Mouse (Mus musculus) urinary bladder, postnatal 36 days (tissue): Measurements from ENCODE around the gene Ino80.
"Not testable (repeated sequence)": the region's sequence is repeated elsewhere in the genome, so short reads cannot be mapped to it uniquely, and the experiment has no call there.

ENCODE experiments used
- DNase-seq, 2 experiments: peaks; one replicate each; pipeline ENCODE4 v3.0.0; 2022; ENCODE audit warnings: low spot score in 2 of 2, mixed read lengths in 1 of 2

The Ino80 gene

DNA sequence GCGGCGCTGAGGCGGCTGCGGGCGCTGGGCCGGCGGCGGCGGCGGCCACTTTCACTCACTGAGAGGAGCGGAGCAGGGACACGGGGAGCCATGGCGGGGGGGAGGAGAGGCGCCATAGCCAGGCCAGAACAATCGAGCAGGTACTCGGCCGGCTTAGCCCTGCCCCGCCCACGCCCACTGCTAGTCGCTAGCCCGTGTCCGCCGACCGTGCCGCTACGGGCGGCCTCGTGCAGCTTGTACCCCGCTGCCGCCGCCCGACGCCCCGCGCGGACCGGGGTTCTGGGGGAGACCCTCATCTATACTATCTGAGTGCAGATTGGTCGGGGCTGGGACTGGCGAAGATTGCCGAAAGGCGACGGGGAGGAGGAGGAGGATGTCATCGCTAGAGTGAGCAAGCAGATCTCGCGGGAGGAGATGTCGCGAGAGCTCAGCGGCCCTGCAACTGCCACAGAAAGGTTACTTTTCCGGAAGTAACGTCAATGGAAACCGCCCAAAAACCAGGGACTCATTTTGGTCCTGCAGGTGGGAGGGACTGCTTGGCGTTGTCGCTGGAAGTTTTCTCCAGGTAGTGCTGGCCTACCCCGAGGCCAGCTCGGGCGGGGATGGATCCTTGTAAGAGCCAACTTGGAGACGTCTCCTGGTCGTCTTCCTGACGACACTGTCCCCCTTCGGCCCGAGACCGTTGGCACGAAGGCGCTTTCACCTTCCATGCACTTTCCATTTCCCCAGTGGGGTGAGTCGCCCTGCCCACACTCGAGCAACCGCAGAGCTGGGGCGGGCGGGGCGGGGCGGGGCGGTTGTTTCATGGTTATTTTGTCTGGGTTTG, at the start of gene Ino80:
Gene Ino80 (minus strand): TSS at position 117 of the 826 bp plus-strand sequence.
- peak; percentile 97 to 99 for DNase-seq

DNA sequence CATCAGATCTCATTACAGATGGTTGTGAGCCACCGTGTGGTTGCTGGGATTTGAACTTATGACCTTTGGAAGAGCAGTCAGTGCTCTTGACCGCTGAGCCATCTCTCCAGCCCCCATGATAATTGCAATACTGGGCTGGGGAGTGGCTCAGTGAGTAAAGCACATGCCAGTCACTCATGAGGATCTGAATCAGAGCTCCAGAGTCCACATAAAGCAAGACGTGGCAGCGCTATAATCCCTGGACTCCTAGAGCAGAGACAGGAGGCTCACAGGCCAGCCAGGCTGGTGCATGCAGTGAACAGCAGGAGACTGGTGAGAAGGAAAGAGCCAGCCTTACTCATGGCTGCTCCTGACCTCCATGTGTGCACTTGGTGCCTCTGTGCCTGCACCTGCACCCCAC, 47.9 kb upstream of the Ino80 start:
- no peak for DNase-seq

DNA sequence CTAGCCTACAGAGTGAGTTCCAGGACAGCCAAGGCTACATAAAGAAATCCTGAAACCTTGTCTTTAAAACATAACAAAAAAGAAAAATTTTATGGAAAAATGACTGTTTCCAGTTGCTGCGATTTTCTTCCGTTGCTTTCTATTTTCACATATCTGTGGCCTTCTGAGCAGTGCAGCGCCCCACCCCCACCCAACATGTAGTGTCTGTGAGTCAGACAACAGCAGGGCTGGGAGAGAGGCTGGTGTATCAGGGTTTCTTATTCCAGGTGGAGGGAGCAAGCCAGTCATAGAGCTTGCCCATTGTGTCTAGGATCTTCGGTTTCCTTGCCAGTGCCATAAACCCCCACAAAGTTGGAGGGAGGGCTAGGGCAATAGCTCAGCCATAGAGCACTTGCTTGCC, 46.3 kb upstream of the Ino80 start:
- no peak for DNase-seq

DNA sequence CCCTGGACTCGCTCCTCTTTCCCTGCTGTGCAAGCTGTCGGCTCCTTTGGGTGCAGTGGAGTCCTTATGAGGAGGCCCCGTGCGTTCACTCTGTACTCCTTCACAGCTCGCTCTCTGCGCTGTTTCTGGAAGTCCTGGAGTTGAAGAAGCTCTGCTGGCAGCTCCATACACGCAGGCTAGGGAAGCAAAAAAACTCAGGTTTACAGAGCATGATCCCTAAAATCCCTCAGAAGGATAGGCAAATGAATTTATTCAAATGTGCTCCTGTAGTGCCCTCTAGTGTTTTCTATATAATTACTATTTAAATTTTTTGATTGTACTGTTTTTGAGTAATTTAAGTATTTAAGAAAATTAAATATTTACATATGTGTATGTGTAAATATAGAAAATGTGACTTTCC, 43.1 kb upstream of the Ino80 start:
- peak in 1 of 2 experiments; percentile 4 for DNase-seq

DNA sequence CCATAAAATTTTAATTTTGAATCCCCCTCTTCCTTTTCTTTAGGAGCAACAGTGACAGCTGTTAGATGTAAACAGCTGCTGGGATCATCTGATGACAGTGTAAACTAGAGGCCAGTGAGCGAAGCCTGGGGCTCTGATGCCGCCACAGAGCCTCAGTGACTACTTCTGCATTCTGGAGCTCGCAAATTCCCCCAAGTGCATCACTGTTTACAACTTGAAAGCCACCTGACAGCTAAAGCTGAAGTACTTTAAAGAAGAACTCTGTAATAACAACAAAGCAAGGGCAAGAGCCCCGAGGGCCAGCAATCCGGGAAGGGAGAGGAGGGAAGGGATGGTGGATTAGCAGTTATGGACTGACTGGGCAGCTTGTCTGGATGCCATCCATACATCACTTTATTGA, 39.3 kb upstream of the Ino80 start:
- DNase-seq = no peak

DNA sequence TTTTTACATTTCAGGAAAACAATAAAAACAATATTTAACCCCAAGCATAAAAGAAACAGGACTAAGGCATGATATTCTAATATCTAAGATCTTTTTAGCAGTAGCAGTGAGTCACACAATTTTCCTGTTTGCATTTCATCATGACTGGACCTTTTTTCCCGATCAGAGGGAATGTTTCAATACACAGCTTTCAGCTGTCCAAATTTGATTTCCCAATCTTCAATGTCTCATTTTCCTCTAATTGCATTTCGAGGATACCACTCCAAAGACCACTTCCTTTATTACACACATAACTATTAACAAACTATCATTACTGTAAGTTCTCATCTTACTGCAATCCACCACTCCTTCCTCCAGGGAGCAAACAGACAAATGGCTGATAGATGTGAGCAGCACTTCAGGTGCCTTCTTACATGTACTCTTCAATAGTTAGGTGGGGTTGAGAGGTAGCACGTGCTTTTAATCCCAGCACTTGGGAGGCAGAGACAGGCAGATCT, 36.6 kb upstream of the Ino80 start:
- no peak for DNase-seq

DNA sequence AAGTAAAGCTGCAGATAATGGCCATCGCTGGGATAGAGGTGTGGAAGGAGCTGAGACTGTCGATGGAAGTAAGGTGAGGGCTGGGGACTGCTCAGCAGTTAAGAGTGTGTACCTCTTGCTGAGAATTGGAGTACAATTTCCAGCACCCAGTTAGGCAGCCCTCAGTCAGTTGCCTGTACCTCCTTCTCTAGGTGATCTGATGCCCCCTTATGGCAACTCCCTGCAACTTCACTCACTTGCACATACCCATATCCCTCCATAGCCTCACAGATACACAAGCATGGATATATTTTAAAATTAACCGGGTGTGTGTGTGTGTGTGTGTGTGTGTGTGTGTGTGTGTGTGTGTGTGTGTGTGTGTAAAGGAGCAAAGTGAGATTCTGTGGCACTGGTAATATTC, 34.8 kb upstream of the Ino80 start:
- DNase-seq = no peak

DNA sequence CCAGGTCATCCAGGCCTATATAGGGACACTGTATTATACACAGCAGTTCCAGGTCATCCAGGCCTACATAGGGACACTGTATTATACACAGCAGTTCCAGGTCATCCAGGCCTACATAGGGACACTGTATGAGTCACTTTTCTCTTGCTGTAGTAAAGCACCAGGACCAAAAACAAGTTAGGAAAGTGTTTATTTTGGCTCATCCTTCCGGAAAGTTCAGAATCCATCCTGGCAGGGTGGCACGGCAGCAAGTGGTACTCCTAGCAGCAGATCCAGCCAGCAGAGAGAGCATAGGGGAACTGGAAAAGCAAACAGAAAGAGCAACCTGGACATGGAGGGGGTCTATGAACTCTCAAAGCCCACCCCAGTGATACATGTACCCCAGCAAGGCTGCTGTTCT, 33.4 kb upstream of the Ino80 start:
- no peak for DNase-seq

DNA sequence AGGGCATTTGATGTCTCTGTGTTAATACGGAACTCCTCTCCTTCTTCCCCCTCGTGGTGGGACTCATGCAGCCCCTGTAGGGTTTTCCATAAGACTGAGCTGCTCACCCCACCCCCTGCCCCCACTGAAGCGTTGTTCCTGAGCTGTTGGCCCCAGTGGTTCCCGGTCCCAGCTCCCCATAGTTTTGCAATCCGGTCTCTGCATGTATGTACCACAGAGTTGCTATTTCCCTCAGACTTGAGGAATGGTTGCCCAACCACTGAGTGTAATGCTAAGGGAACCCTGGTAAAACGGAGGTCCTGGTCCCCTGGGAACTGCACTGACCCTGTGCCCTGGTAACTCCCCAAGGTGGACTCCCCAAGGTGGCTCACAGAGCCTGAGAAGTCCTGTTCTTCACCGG, 31.0 kb upstream of the Ino80 start:
- not testable (repeated sequence) for DNase-seq

DNA sequence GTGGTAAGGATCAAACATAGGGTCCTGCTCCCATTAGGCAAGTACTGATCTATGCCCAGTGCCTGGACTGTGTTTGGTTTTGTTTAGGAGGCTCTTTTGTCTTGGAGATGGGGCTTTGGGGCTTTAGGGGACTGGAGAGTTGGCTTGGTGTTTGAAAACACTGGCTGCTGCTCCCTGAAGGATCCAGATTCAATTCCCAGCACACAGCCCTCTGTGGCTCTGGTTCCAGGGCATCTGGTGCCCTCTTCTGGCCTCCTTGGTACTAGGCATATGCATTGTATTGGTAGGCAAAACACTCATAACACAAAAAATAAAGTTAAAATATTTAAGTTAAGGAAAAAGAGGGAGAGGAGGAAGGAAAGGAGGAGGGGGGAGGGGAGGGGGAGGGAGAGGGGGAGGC, 29.6 kb upstream of the Ino80 start:
- DNase-seq = no peak

DNA sequence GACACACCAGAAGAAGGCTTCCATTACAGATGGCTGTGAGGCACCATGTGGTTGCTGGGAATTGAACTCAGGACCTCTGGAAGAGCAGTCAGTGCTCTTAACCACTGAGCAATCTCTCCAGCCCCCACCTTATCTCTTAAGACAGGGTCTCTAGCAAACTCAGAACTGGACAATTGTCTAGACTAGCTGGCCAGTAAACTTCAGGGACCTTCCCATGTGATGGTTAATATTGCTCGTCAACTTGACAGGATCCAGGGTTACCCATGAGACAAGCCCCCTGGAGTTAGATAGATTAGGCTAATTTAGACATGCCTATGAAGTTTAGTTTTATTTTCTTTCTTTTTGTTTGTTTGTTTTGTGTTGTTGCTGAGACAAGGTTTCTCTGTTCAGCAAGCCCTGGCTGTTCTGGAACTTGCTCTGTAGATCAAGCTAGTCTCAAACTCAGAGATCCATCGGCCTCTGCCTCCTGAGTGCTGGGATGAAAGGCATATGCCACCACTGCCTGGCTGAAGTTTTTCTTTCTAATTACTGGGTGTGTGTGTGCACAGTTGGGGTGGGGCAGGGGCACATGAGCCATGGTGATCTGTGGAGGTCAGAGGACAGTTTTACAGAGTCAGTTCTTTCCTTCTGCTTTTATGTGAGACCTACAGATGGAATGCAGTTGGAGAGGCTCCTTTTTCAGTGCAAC, 23.6 kb upstream of the Ino80 start:
- DNase-seq = no peak

DNA sequence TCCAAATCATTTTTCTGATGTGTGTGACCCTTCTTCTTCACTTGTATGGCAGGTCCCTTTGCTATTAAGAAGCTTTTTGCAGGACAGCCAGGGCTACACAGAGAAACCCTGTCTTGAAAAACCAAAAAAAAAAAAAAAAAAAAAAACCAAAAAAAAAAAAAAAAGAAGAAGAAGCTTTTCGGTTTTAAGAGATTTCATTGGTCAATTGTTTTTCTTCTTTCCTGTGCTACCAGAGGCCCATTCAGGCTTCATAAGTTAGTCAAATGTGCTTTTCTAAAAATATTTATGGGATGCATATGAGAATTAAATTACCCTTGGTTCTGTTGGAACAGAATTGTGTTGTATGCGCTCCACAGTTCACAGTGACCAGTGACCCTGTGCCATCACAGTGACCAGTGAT, 21.4 kb upstream of the Ino80 start:
- DNase-seq = no peak

DNA sequence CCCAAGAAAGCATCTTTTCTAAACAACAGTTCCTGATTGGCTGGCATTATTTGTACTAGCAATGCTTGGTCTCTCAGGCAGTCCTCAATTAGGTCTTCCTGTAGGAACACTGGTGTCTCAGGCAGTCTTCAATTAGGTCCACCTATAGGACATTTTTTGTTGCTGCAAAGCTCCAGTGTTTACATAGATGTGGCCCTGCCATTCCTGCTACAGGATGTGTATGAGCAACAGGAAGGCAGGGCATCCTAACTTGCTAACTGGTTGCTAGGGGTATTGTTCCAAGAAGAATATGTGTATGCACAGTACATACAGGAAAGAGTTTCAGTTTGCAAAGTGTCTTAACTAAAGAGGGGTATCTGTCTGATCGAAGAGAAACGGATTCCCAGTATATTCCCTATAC, 18.6 kb upstream of the Ino80 start:
- no peak for DNase-seq

DNA sequence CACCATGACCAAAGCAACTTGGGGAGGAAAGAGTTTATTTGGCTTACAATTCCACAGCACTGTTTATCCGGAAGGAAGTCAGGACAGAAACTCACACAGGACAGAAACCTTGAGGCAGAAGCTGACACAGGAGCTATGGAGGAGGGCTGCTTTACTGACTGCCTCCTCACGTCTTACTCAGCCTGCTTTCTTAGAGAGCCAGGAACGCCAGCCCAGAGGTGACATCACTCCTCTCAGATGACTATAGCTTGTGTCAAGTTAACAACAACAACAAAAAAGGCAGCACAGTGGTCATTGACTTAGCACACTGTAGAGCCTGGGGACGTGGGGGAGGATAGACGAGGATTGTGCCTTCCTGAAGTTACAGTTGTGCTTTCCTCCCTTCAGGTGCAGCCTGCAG, 14.5 kb upstream of the Ino80 start:
- DNase-seq = no peak

DNA sequence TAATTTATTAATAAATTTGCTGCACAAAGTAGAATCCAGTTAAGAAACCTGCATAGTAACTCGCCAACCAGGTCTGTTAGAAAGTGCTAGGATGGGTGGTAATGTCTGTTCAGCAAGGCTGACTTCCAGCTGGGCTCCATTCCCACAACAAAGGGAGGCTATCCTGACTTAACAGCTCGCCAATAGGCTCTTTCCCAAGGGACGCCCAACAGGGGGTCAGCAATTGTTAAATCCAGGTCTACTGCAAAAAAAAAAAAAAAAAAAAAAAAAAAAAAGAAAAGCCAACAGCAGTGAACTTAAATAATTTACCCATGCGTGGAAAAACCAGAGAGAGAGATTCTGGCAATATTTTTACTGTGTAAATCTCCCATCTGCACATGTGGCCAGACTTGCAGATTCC, 9.0 kb upstream of the Ino80 start:
- DNase-seq = no peak

DNA sequence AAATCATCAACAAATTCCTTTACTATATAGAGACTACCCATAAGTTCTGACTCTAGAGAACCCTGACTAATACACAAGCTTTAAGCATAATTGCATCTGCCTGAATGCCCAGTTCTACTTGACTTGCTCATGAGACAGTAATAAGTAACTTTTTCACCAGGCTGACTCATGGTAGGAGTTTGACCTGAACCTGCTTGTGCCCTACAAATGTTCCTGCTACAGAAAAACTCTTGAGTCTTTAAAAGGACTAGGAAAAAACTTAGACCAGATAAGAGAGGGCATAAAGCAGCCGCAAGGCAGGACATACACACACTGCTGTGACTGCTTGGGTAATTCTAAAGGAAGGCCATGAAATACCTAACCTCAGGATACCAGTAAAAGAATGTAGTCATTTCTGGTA, 4.8 kb upstream of the Ino80 start:
- no peak for DNase-seq

DNA sequence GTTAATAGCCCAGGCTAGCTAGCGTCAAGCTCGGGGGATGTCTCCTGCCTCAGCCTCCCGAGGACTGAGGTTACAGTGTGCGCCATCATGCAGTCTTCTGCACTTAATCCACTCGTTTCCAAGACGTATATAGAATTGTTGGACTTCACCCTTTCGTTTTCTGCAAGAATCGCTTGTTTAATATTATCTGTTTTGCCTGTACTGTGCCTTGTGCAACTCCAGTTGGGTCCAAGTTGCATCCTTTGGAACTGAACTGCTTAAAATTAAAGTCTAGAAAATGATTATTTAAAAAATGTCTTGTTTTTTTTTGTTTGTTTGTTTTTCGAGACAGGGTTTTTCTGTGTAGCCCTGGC, 886 bp upstream of the Ino80 start:
- no peak for DNase-seq

DNA sequence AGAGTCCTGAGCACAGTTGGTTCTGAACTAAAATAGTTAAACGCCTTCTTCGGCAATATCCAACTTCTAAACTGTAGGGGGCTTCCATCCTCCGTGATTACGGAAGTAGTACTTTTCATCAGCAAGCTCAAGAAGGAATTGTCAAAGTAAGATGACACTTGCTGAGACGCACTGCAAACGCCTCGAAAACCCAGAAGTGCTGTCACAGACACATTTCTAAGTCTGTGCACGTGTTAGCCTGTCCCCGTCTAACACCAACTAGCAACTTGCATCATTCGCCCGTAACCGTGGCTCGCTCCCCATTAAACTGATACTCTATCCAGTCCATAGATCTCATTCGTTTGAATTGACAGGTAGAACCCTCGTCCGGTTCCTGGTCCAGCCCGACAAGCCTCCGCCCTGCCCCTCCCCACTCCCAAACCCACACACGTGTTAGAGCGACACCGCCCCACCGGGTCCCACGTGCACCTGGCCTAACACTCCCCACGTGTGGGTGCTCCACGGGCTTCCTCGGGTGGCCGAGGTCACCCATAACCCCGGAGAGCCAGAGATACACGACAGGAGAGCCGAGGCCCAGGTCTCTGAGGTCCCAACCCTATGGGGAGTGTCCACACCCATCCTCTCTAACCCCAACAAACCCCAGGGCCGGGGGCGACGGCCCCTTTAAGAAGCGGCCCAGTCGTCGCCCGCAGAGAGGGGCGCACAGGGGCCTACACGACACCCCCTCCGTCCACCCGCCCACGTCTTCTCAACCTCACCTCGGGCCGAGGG, 681 bp downstream of the Ino80 start:
- peak; percentile 73 to 79 for DNase-seq

DNA sequence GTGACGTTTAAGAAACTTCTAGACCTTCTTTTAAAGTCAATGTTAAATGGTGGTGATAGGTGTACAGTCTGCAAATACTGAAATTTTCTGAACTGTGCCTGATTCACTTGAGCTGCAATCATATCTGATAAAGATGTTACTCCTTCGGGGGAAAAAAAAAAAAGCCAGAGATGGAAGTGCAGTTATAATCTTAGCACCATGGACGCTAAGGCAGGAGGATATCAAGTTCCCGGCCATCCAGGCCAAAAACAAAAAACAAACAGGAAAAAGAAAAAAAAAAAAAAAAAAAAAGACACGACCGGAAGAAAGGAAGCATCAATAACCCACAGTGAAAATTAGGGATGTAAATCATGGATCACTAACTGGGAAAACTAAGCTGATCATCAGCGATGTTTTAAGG, 1.3 kb downstream of the Ino80 start:
- DNase-seq = no peak

DNA sequence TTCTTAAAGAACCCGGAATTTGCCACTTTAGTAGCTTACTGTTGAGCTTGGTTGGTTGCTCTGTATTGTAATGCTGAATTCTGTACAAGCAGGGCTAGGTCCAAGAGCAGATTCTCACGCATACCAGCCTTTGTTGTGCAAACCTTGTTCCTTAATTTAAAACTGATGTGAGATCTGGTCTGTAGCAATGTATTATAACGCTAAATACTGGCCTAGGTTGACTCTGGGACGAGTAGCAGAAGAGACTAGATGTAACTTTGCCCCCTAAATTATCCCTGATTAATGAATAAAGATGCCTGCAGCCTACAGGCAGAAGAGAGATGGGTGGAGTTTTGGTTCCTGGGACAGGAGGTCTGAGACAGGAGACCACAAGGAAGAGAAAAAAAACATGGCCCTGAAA, 13.5 kb downstream of the Ino80 start:
- DNase-seq = no peak

DNA sequence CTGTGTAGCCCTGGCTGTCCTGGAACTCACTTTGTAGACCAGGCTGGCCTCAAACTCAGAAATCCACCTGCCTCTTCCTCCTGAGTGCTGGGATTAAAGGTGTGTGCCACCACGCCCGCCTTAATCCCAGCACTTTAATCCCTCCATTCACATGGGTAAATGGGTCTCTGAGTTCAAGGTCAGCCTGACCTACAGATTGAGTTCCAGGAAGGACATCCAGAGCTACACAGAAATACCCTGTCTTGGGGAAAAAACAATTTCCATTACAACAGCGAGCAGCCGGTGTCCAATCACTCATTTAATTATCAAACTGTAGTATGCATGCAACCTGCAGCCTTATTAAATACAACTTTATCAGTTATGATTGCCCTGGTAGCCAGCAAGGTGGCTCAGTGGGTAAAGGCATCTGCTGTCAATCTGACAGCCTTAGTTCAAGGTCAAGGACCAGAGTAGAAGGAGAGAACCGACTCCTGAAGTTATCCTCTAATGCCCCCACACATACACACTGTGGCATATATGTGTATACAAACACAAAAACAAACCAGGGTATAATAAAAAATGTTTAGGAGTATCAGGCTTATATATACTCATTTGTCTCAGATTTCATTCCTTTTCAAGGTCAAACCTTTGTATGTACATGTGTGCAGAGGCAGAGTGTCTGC, 14.2 kb downstream of the Ino80 start:
- DNase-seq = no peak

DNA sequence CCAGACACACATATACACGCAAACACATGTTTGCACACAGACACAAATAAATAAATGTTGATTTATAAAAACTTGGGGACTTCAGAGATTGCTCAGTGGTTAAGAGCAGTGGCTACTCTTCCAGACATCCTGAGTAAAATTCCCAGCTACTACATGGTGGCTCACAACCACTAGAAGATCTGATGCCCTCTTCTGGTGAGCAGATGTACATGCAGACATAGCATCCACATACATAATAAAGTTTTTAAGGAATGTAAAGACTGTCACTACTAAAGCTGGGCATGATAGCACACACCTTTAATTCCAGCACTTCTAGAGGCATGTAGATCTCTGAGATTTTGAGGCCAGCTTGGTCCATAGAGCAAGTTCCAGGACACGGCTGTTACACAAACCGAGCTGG, 16.5 kb downstream of the Ino80 start:
- DNase-seq = no peak
